Mouse (Mus musculus) neural tube, embryonic 11.5 days (tissue): ENCODE data around the gene Polg2. TPM values are rescaled to one million over a fixed set of nuclear protein-coding genes. Genes with fewer than 3 reads are reported as not detected.
A peak's percentile ranks its signal among the peaks of the same experiment; 100 is the strongest.
"Not testable (repeated sequence)": the region's sequence is repeated elsewhere in the genome, so short reads cannot be mapped to it uniquely, and the experiment has no call there.

Experiments
- ATAC-seq: fragments of 200-750 bp; cut with Nextera tagmentation; 2 replicates; pipeline ENCODE4 v1.8.0; 2017; ENCODE audit warnings: moderate number of reproducible peaks, mild to moderate bottlenecking, moderate TSS enrichment, moderate library complexity; ENCODE audit not compliant: insufficient read depth, low FRiP score, low TSS enrichment
- DNase-seq: peaks from one replicate; pipeline ENCODE4 v3.0.0-alpha.2; 2015; ENCODE audit warnings: low spot score
- H3K27ac ChIP-seq: fragments of 300-500 bp; sonication (generic); 2 replicates; pipeline ENCODE4 v1.5.1; 2014; ENCODE audit warnings: low read depth, mild to moderate bottlenecking, low read length
- H3K27me3 ChIP-seq: fragments of 300-500 bp; sonication (generic); 2 replicates; pipeline ENCODE4 v1.6.1; 2014; ENCODE audit warnings: mild to moderate bottlenecking, low read length, mixed read lengths; ENCODE audit not compliant: control insufficient read depth, insufficient read depth
- H3K36me3 ChIP-seq: fragments of 300-500 bp; sonication (generic); 2 replicates; pipeline ENCODE4 v1.6.1; 2014; ENCODE audit warnings: mild to moderate bottlenecking, low read length, moderate library complexity, mixed read lengths; ENCODE audit not compliant: control insufficient read depth, insufficient read depth
- H3K4me1 ChIP-seq: fragments of 300-500 bp; sonication (generic); 2 replicates; pipeline ENCODE4 v1.6.1; 2014; ENCODE audit warnings: low read length, mixed read lengths; ENCODE audit not compliant: control insufficient read depth, insufficient read depth
- H3K4me2 ChIP-seq: fragments of 300-500 bp; sonication (generic); 2 replicates; pipeline ENCODE4 v1.6.1; 2014; ENCODE audit warnings: low read depth, mild to moderate bottlenecking, moderate library complexity
- H3K4me3 ChIP-seq: fragments of 300-500 bp; sonication (generic); 2 replicates; pipeline ENCODE4 v1.5.1; 2014; ENCODE audit warnings: low read depth, low read length
- H3K9ac ChIP-seq: fragments of 300-500 bp; sonication (generic); 2 replicates; pipeline ENCODE4 v1.6.1; 2014; ENCODE audit warnings: mild to moderate bottlenecking, low read length
- H3K9me3 ChIP-seq: fragments of 300-500 bp; sonication (generic); 2 replicates; pipeline ENCODE4 v1.6.1; 2016; ENCODE audit warnings: low read length; ENCODE audit not compliant: control insufficient read depth
- WGBS: fragments of 180-500 bp; shearing (Covaris S2); extraction: QIAGEN DNeasy Blood & Tissue Kit; methylation state at CpG from one replicate; pipeline ENCODE4 v1.1.7; 2014; 5-methylcytosine and 5-hydroxymethylcytosine counted together
- polyA plus RNA-seq: library from polyadenylated mRNA; unstranded; fragments of >200 nt; fragmentation: Nextera tagmentation; extraction: Ambion mirVana; gene quantifications from 2 replicates; pipeline ENCODE4 v1.2.1, GENCODE M21; 2014

Polg2 gene
- polyA plus RNA-seq, 1 experiment from 2014 or later, result 7.6 TPM

DNA sequence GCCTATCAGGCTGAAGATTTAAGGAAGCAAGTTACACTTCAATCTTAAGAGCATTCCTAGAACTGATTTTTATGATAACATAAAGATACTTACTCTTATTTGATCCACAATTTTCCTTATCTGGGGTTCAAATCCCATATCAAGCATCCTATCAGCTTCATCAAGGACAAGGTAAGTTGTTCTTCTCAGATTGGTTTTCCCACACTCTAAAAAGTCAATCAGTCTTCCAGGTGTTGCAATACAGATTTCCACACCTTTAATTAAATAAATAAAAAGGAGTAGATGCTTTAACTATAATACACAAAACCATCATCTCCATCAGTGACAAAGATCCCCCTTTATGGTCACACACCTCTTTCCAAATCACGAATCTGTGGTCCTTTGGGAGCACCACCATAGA is 5.7 kb upstream of the Polg2 start:
- Histone ChIP-seq H3K4me3 (no peak overlapping the region), H3K36me3 (peaks cover 13% of the 10 kb centered on the region), H3K27me3 (no peaks in the 10 kb centered on the region), H3K9me3 (no peaks in the 10 kb centered on the region), H3K9ac (no peak overlapping the region), H3K27ac (no peak overlapping the region), H3K4me1 (peaks cover 8% of the 10 kb centered on the region), H3K4me2 (no peak overlapping the region)
- no peak for ATAC-seq
- WGBS, result 79% methylated on average over 1 of the region's 1 CpGs
- DNase-seq, result no peak

DNA sequence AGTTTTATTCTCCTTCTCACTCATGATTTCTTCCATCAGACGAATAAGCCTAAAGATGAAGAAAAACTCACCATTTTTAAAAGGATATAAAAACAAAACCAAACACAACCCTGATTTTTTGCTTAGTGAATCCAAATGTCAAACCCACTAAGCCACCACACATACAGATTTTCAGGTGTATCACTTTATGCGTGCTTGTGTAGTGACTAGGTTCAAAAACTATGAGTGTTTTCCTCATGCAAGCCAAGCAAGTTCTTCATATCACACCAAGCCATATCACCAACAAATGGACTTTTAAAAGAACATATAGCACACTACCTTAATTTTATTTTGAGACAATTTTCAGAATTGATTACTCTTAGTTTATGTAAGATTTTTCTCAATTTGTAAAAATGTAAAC is 5.1 kb upstream of the Polg2 start:
- no peak overlapping the region for H3K4me3 ChIP-seq
- H3K4me2 ChIP-seq, result no peak overlapping the region
- H3K9ac ChIP-seq, result no peak overlapping the region
- H3K4me1 ChIP-seq, result peaks cover 8% of the 10 kb centered on the region
- no peak for DNase-seq
- no peaks in the 10 kb centered on the region for H3K27me3 ChIP-seq
- no peak overlapping the region for H3K27ac ChIP-seq
- no peaks in the 10 kb centered on the region for H3K9me3 ChIP-seq
- no peak for ATAC-seq
- peaks cover 13% of the 10 kb centered on the region for H3K36me3 ChIP-seq
- 89% methylated on average over 2 of the region's 2 CpGs for WGBS

GRCm38 (mm10) chr11:106782841-106783764 is 3.8 kb upstream of the Polg2 start:
- Histone ChIP-seq H3K9ac (no peak overlapping the region), H3K36me3 (peaks cover 13% of the 10 kb centered on the region), H3K9me3 (no peaks in the 10 kb centered on the region), H3K4me2 (no peak overlapping the region), H3K4me3 (no peak overlapping the region), H3K4me1 (peaks cover 8% of the 10 kb centered on the region), H3K27ac (no peak overlapping the region), H3K27me3 (no peaks in the 10 kb centered on the region)
- no peak for DNase-seq
- ATAC-seq, result no peak
- 87% methylated on average over 9 of the region's 9 CpGs for WGBS

- H3K4me3 ChIP-seq, H3K9ac ChIP-seq, H3K27ac ChIP-seq, ATAC-seq, H3K9me3 ChIP-seq, H3K27me3 ChIP-seq, DNase-seq, H3K4me2 ChIP-seq, H3K4me1 ChIP-seq: not testable (repeated sequence)
- H3K36me3 ChIP-seq, result peaks cover 13% of the 10 kb centered on the region
- 92% methylated on average over 7 of the region's 7 CpGs for WGBS
These were observed 2.9 kb upstream of the Polg2 start for GRCm38 (mm10) chr11:106782271-106782670.

DNA sequence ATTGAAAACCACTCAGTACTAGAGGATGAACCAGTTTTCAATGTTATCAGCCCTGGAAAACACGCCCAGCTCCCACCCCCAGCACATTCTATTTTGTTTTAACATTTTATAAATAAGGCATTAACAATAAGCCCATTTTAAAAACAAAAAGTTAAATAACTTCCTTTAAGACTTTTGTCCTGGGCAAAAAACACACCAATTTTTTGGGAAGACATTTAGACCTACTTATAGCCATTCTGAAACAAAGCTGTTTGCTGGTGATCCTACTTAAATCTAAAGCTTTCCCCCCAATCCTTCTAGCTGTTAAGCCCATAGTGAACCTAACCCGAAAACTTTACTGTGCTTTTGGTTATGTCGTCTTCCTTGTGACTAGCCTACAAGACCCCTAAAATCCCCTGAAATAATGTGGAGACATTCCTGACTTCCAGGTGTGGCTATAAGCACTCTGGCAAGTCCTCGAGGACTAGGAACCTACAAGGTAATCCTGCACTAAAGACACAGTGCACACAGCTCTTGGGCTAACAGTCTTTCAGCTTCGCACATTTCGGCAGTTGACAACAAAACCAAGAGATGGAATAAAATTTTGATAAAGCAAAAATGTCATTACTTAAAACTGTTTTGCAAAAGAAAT is 1.4 kb upstream of the Polg2 start:
- DNase-seq (no peak), ATAC-seq (no peak)
- Histone ChIP-seq H3K9ac (no peak overlapping the region), H3K9me3 (no peaks in the 10 kb centered on the region), H3K4me1 (peaks cover 3% of the 10 kb centered on the region; the same call in 1 of the 2 replicates), H3K27ac (no peak overlapping the region), H3K36me3 (peaks cover 13% of the 10 kb centered on the region), H3K4me2 (no peak overlapping the region), H3K27me3 (no peaks in the 10 kb centered on the region), H3K4me3 (no peak overlapping the region)
- 81% methylated on average over 6 of the region's 6 CpGs for WGBS

DNA sequence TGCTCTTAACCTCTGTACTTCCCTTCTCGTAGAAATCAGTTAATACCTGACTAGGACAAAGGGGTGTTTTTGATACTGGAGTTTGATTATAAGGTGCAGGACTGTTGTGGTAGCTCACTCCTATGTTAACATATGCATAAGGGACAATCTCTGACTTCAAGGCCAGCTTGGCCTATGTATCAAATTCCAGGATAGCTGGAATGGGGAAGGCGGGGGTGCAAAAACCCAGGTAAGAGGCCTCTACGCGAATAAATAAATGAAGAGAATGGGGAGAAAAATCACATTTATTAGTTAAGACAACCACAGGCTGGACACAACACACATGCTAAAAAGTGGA is 720 bp upstream of the Polg2 start:
- H3K9ac ChIP-seq, result no peak overlapping the region
- no peak overlapping the region for H3K27ac ChIP-seq
- H3K36me3 ChIP-seq, result peaks cover 13% of the 10 kb centered on the region
- H3K9me3 ChIP-seq, result no peaks in the 10 kb centered on the region
- H3K4me1 ChIP-seq, result peaks cover 3% of the 10 kb centered on the region; the same call in 1 of the 2 replicates
- peak overlapping the region; percentile 12 for H3K4me2 ChIP-seq
- ATAC-seq, result no peak; the same call in 1 of the 2 replicates
- 69% methylated on average over 4 of the region's 4 CpGs for WGBS
- no peaks in the 10 kb centered on the region for H3K27me3 ChIP-seq
- no peak overlapping the region for H3K4me3 ChIP-seq
- no peak for DNase-seq

DNA sequence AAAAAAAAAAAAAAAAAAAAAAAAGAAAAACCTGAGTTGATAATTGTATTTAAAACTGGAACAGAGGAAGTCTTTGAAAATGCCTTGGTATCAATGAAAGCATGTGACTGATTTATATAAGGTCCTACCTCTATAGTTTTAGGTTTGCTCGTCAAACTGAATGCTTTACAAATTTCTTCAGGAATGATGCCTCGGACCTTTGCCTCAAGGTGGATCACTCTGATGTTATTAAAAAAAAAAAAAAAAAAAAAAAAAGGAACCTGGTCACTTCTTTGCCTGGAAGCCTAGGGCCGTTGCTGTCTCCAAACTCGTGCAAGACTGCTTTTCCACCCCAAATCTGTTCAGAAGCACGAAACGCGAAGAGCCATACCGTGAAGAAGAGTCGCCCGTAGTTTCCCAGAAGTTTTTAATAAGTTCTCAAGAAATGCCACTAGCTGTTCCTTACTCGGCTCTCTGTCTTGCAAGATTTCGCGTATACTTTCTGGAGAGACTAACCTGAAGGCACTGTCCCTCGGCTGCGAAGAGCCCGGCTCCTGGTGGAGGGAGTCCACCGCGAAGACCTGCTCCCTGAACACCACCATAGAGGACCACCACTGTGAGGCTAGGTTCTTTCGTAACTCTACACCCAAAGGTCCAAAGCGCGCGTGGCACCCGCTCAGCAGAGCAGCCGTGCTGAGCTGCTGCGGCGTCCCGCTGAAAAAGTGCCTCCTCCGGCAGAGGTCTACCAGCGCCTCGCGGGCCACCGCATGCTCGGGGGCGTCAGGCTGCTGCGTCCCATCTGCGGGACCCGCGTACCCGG is 549 bp downstream of the Polg2 start:
- H3K27ac ChIP-seq, result peak overlapping the region; percentile 83
- ATAC-seq, result no peak; the same call in none of the 2 replicates
- H3K4me2 ChIP-seq, result peak overlapping the region; percentile 87
- 3% methylated on average over 39 of the region's 39 CpGs for WGBS
- H3K4me1 ChIP-seq, result peaks cover 3% of the 10 kb centered on the region; the same call in 1 of the 2 replicates
- DNase-seq, result no peak
- H3K27me3 ChIP-seq, result no peaks in the 10 kb centered on the region
- H3K4me3 ChIP-seq, result peak overlapping the region; percentile 79
- H3K9ac ChIP-seq, result peak overlapping the region; percentile 91
- H3K9me3 ChIP-seq, result no peaks in the 10 kb centered on the region
- H3K36me3 ChIP-seq, result peaks cover 11% of the 10 kb centered on the region

GRCm38 (mm10) chr11:106778132-106778531 is 1.2 kb downstream of the Polg2 start:
- H3K36me3 ChIP-seq, result peaks cover 8% of the 10 kb centered on the region

More at GRCm38 (mm10) chr11:106778132-106778531, 1.2 kb downstream of the Polg2 start:
- DNase-seq (no peak), ATAC-seq (no peak)
- Histone ChIP-seq H3K4me3 (no peak overlapping the region), H3K27me3 (no peaks in the 10 kb centered on the region), H3K4me1 (peaks cover 3% of the 10 kb centered on the region; the same call in 1 of the 2 replicates), H3K4me2 (no peak overlapping the region), H3K9me3 (no peaks in the 10 kb centered on the region), H3K9ac (no peak overlapping the region), H3K27ac (no peak overlapping the region)
- WGBS, result 89% methylated on average over 7 of the region's 7 CpGs
